ENCODE assay signal across 30 mouse cellular contexts in genomic region chr4:94561954-94562648, GRCm38 (mm10). TPM values are rescaled to one million over a fixed set of nuclear protein-coding genes. Genes with fewer than 3 reads are reported as not detected.
DNase-seq lines count a peak whose midpoint lies in the region; ATAC-seq and TF ChIP-seq lines count a peak whose summit lies in the region.
"Had no signal": no experiment of that assay in that cellular context is flagged by ENCODE, and none has a peak within 500 bp of the region (broad histone marks: within the 10 kb centered on the region; RNA-seq: fewer than 3 reads in every experiment).

No protein-coding gene starts in this region.

- no peak overlapping the region for H3K4me2 ChIP-seq in liver, embryonic 15.5 days
- no peak overlapping the region for H3K4me2 ChIP-seq in lung, postnatal 0 days (replicated peaks; ENCODE audit: low read depth, low read length)
- H3K4me2 ChIP-seq in forebrain, postnatal 0 days (ENCODE audit: low read depth): no peak overlapping the region
- no peak overlapping the region for H3K4me2 ChIP-seq in forebrain, embryonic 11.5 days (ENCODE audit: low read depth, low read length, severe bottlenecking)
- H3K4me2 ChIP-seq: embryonic facial prominence, embryonic 13.5 days; embryonic facial prominence, embryonic 15.5 days had no signal

- DNase-seq in liver (no peak), adipocyte (ENCODE audit: low spot score) (peak; percentile 55)
- peak; percentile 5 for DNase-seq in lung, postnatal 0 days (ENCODE audit: low spot score)
- no peak for DNase-seq in lung, postnatal 14 days
- DNase-seq in forebrain, postnatal 0 days: no peak
- no peak for DNase-seq in forebrain, embryonic 11.5 days (ENCODE audit: low spot score)
- DNase-seq: adrenal gland, adult 2 months; adrenal gland, postnatal 10 days; adrenal gland, postnatal 25 days; cerebellum, adult 11 months; cerebellum, adult 18-20 months; cerebellum, adult 8-10 months; cerebellum, adult 9-11 months; cerebellum, postnatal 14 days; cerebellum, postnatal 36 days; embryo, embryonic 11 days had no signal

- H3K9me3 ChIP-seq in liver, embryonic 15.5 days (replicated peaks): no peaks in the 10 kb centered on the region
- H3K9me3 ChIP-seq in lung, postnatal 0 days (ENCODE audit: low read length): no peaks in the 10 kb centered on the region
- H3K9me3 ChIP-seq in forebrain, postnatal 0 days (ENCODE audit: low read length): no peaks in the 10 kb centered on the region
- no peaks in the 10 kb centered on the region for H3K9me3 ChIP-seq in forebrain, embryonic 11.5 days (ENCODE audit: control insufficient read depth, low read length)
- H3K9me3 ChIP-seq: embryonic facial prominence, embryonic 13.5 days; embryonic facial prominence, embryonic 15.5 days; forebrain, embryonic 10.5 days had no signal

- H3K27me3 ChIP-seq in liver, embryonic 15.5 days: no peaks in the 10 kb centered on the region
- no peaks in the 10 kb centered on the region for H3K27me3 ChIP-seq in lung, postnatal 0 days (replicated peaks; ENCODE audit: insufficient read depth, low read length)
- no peaks in the 10 kb centered on the region for H3K27me3 ChIP-seq in forebrain, postnatal 0 days (ENCODE audit: insufficient read depth, low read length)
- H3K27me3 ChIP-seq in forebrain, embryonic 11.5 days (ENCODE audit: control insufficient read depth, insufficient read depth, low read length): no peaks in the 10 kb centered on the region
- H3K27me3 ChIP-seq: embryonic facial prominence, embryonic 13.5 days; embryonic facial prominence, embryonic 15.5 days; Patski had no signal

- no peak overlapping the region for H3K27ac ChIP-seq in liver, embryonic 15.5 days (replicated peaks)
- no peak overlapping the region for H3K27ac ChIP-seq in lung, postnatal 0 days (ENCODE audit: low read length)
- H3K27ac ChIP-seq in forebrain, postnatal 0 days (ENCODE audit: low read depth, low read length): no peak overlapping the region
- H3K27ac ChIP-seq in forebrain, embryonic 11.5 days (ENCODE audit: low read depth, low read length): no peak overlapping the region
- H3K27ac ChIP-seq: embryonic facial prominence, embryonic 13.5 days; embryonic facial prominence, embryonic 15.5 days; forebrain, embryonic 10.5 days had no signal

- no peak for TF ChIP-seq EP300 in lung, postnatal 0 days (IDR thresholded peaks at IDR 0.05)

- no peaks in the 10 kb centered on the region for H3K36me3 ChIP-seq in liver, embryonic 15.5 days (replicated peaks)
- peaks cover 4% of the 10 kb centered on the region; the same call in 1 of the 2 replicates for H3K36me3 ChIP-seq in lung, postnatal 0 days (ENCODE audit: insufficient read depth, low read length)
- no peaks in the 10 kb centered on the region for H3K36me3 ChIP-seq in forebrain, postnatal 0 days (ENCODE audit: insufficient read depth)
- no peaks in the 10 kb centered on the region for H3K36me3 ChIP-seq in forebrain, embryonic 11.5 days (ENCODE audit: control insufficient read depth, insufficient read depth, low read length)
- H3K36me3 ChIP-seq: embryonic facial prominence, embryonic 15.5 days had no signal

- 60% methylated on average over 7 of the region's 7 CpGs for WGBS in liver, embryonic 15.5 days (ENCODE audit: insufficient replicate concordance)
- WGBS in lung, postnatal 0 days: 65% methylated on average over 7 of the region's 7 CpGs
- 80% methylated on average over 7 of the region's 7 CpGs for WGBS in forebrain, postnatal 0 days
- 81% methylated on average over 7 of the region's 7 CpGs for WGBS in forebrain, embryonic 11.5 days

- peak; percentile 55 for ATAC-seq in liver, embryonic 15.5 days (ENCODE audit: insufficient read depth)
- no peak for ATAC-seq in lung, postnatal 0 days
- ATAC-seq in forebrain, postnatal 0 days: no peak
- no peak for ATAC-seq in forebrain, embryonic 11.5 days (replicated peaks; ENCODE audit: low FRiP score)
- ATAC-seq: activated CD4-positive, CD25-positive, alpha-beta regulatory T cell, adult 4 months; forebrain, embryonic 14.5 days; forebrain, embryonic 16.5 days; Patski had no signal

- no peak for TF ChIP-seq CTCF in lung, postnatal 0 days (IDR thresholded peaks at IDR 0.05)
- TF ChIP-seq CTCF in forebrain, postnatal 0 days (IDR thresholded peaks at IDR 0.05; ENCODE audit: low read depth): no peak

- no peak overlapping the region for H3K4me3 ChIP-seq in liver, embryonic 15.5 days (replicated peaks)
- no peak overlapping the region for H3K4me3 ChIP-seq in lung, postnatal 0 days (ENCODE audit: low read depth, low read length)
- H3K4me3 ChIP-seq in forebrain, postnatal 0 days (ENCODE audit: low read depth, low read length): no peak overlapping the region
- no peak overlapping the region for H3K4me3 ChIP-seq in forebrain, embryonic 11.5 days (ENCODE audit: low read depth, low read length)
- H3K4me3 ChIP-seq: embryonic facial prominence, embryonic 13.5 days; embryonic facial prominence, embryonic 15.5 days; erythroblast, embryonic 14.5 days; forebrain, embryonic 10.5 days had no signal

- no peak overlapping the region for H3K9ac ChIP-seq in liver, embryonic 15.5 days
- H3K9ac ChIP-seq in lung, postnatal 0 days (replicated peaks; ENCODE audit: low read depth): no peak overlapping the region
- H3K9ac ChIP-seq in forebrain, postnatal 0 days: no peak overlapping the region
- no peak overlapping the region for H3K9ac ChIP-seq in forebrain, embryonic 11.5 days (ENCODE audit: low read length)
- H3K9ac ChIP-seq: embryonic facial prominence, embryonic 13.5 days; embryonic facial prominence, embryonic 15.5 days had no signal

- peaks cover 13% of the 10 kb centered on the region for H3K4me1 ChIP-seq in liver, embryonic 15.5 days (replicated peaks)
- H3K4me1 ChIP-seq in lung, postnatal 0 days (ENCODE audit: insufficient read depth, low read depth, low read length): no peaks in the 10 kb centered on the region
- H3K4me1 ChIP-seq in forebrain, postnatal 0 days (ENCODE audit: insufficient read depth): no peaks in the 10 kb centered on the region
- no peaks in the 10 kb centered on the region for H3K4me1 ChIP-seq in forebrain, embryonic 11.5 days (replicated peaks; ENCODE audit: control insufficient read depth, insufficient read depth, low read length)
- H3K4me1 ChIP-seq: embryonic facial prominence, embryonic 13.5 days; embryonic facial prominence, embryonic 15.5 days had no signal

RNA-seq across cellular contexts. Expression of gene Caap1, which starts 5.5 kb away (rescaled TPM):
- 7.5 and 9.1 TPM in 2 replicates for polyA plus RNA-seq in liver, embryonic 15.5 days (2015; fragmentation: Nextera tagmentation; extraction: Ambion mirVana)
- 10.6 and 12.9 TPM in 2 replicates for polyA plus RNA-seq in lung, postnatal 0 days (2015; fragmentation: Nextera tagmentation; extraction: Ambion mirVana)
- 12.3 and 13.1 TPM in 2 replicates for total RNA-seq in forebrain, postnatal 0 days (2014; rRNA removed)
- 10.7 and 11.4 TPM in 2 replicates for polyA plus RNA-seq in forebrain, postnatal 0 days (2015; fragmentation: Nextera tagmentation; extraction: Ambion mirVana)
- 27.2 and 31.4 TPM in 2 replicates for polyA plus RNA-seq in forebrain, embryonic 11.5 days (2014; fragmentation: Nextera tagmentation; extraction: Ambion mirVana)

RNA-seq across cellular contexts. Expression of gene Gm10306, which starts 5.8 kb away (rescaled TPM):
- polyA plus RNA-seq in liver, embryonic 15.5 days (2015; fragmentation: Nextera tagmentation; extraction: Ambion mirVana): not detected in 2 replicates
- polyA plus RNA-seq in lung, postnatal 0 days (2015; fragmentation: Nextera tagmentation; extraction: Ambion mirVana): 0.70 and 1.3 TPM in 2 replicates
- not detected in 2 replicates for total RNA-seq in forebrain, postnatal 0 days (2014; rRNA removed)
- polyA plus RNA-seq in forebrain, postnatal 0 days (2015; fragmentation: Nextera tagmentation; extraction: Ambion mirVana): 0.34 TPM in 1 of 2 replicates, not detected in the other
- not detected in 2 replicates for polyA plus RNA-seq in forebrain, embryonic 11.5 days (2014; fragmentation: Nextera tagmentation; extraction: Ambion mirVana)
- total RNA-seq: adrenal gland, adult 2 months; adrenal gland, postnatal 10 days; adrenal gland, postnatal 25 days; adrenal gland, postnatal 4 days; common myeloid progenitor, adult 5-6 weeks; ES-E14 had no signal
- polyA plus RNA-seq: activated CD4-positive, CD25-positive, alpha-beta regulatory T cell, adult 4 months; adrenal gland, adult 2 months; C2C12; embryonic facial prominence, embryonic 11.5 days; embryonic facial prominence, embryonic 13.5 days; embryonic facial prominence, embryonic 15.5 days; erythroblast, embryonic 14.5 days; forebrain, embryonic 10.5 days; forebrain, embryonic 16.5 days had no signal

RNA-seq across cellular contexts. Expression of gene Plaa, which starts 40.9 kb away (rescaled TPM):
- 25.9 and 26.4 TPM in 2 replicates for polyA plus RNA-seq in liver, embryonic 15.5 days (2015; fragmentation: Nextera tagmentation; extraction: Ambion mirVana)
- 36.5 and 37.9 TPM in 2 replicates for polyA plus RNA-seq in lung, postnatal 0 days (2015; fragmentation: Nextera tagmentation; extraction: Ambion mirVana)
- total RNA-seq in forebrain, postnatal 0 days (2014; rRNA removed): 81.4 and 111 TPM in 2 replicates
- 63.3 and 74.3 TPM in 2 replicates for polyA plus RNA-seq in forebrain, postnatal 0 days (2015; fragmentation: Nextera tagmentation; extraction: Ambion mirVana)
- 94.4 and 110 TPM in 2 replicates for polyA plus RNA-seq in forebrain, embryonic 11.5 days (2014; fragmentation: Nextera tagmentation; extraction: Ambion mirVana)

RNA-seq across cellular contexts. Expression of gene Ift74, which starts 52.2 kb away (rescaled TPM):
- polyA plus RNA-seq in liver, embryonic 15.5 days (2015; fragmentation: Nextera tagmentation; extraction: Ambion mirVana): 1.8 and 1.9 TPM in 2 replicates
- 22.0 and 24.8 TPM in 2 replicates for polyA plus RNA-seq in lung, postnatal 0 days (2015; fragmentation: Nextera tagmentation; extraction: Ambion mirVana)
- total RNA-seq in forebrain, postnatal 0 days (2014; rRNA removed): 15.1 and 31.2 TPM in 2 replicates
- 28.1 and 33.4 TPM in 2 replicates for polyA plus RNA-seq in forebrain, postnatal 0 days (2015; fragmentation: Nextera tagmentation; extraction: Ambion mirVana)
- polyA plus RNA-seq in forebrain, embryonic 11.5 days (2014; fragmentation: Nextera tagmentation; extraction: Ambion mirVana): 70.7 and 80.7 TPM in 2 replicates
- polyA plus RNA-seq: erythroblast, embryonic 14.5 days had no signal

Comparison
In these comparisons a context has a peak if more than half of its experiments do, and no peak if none do; other contexts are left out.
1. DNase-seq: peak in lung, postnatal 0 days (single experiment) and adipocyte (single experiment); none in liver (single experiment), lung, postnatal 14 days (single experiment), forebrain, postnatal 0 days (single experiment) and forebrain, embryonic 11.5 days (single experiment).